Mouse (Mus musculus) heart, postnatal 0 days (tissue): ENCODE results near the gene Gm20458. TPM values are rescaled to one million over a fixed set of nuclear protein-coding genes. Genes with fewer than 3 reads are reported as not detected.

Experiments
- ATAC-seq: fragments of 200-750 bp; cut with Nextera tagmentation; 2 replicates; pipeline ENCODE4 v1.8.0; 2017; ENCODE audit warnings: low read depth, moderate number of reproducible peaks, moderate library complexity; ENCODE audit not compliant: insufficient read depth
- DNase-seq: peaks from one replicate; pipeline ENCODE4 v3.0.0-alpha.2; 2016; ENCODE audit warnings: low spot score
- H3K27ac ChIP-seq: fragments of 300-500 bp; sonication (generic); 2 replicates; pipeline ENCODE4 v1.5.1; 2014; ENCODE audit warnings: low read depth, mild to moderate bottlenecking
- H3K27me3 ChIP-seq: fragments of 300-500 bp; sonication (generic); 2 replicates; pipeline ENCODE4 v1.6.1; 2014; ENCODE audit warnings: low read length, mixed read lengths; ENCODE audit not compliant: control insufficient read depth, insufficient read depth
- H3K36me3 ChIP-seq: fragments of 300-500 bp; sonication (generic); replicated peaks from 2 replicates; pipeline ENCODE4 v1.6.1; 2014; ENCODE audit warnings: low read length, mixed read lengths; ENCODE audit not compliant: control insufficient read depth, insufficient read depth
- H3K4me1 ChIP-seq: fragments of 300-500 bp; sonication (generic); 2 replicates; pipeline ENCODE4 v1.6.1; 2014; ENCODE audit warnings: antibody characterized with exemption; ENCODE audit not compliant: control insufficient read depth, insufficient read depth
- H3K4me2 ChIP-seq: fragments of 300-500 bp; sonication (generic); 2 replicates; pipeline ENCODE4 v1.6.1; 2014; ENCODE audit warnings: low read depth, mild to moderate bottlenecking, low read length, moderate library complexity
- H3K4me3 ChIP-seq: fragments of 300-500 bp; sonication (generic); 2 replicates; pipeline ENCODE4 v1.5.1; 2014; ENCODE audit warnings: low read depth, low read length
- H3K9ac ChIP-seq: fragments of 300-500 bp; sonication (generic); replicated peaks from 2 replicates; pipeline ENCODE4 v1.6.1; 2014; ENCODE audit warnings: low read depth, low read length, mixed read lengths
- H3K9me3 ChIP-seq: fragments of 300-500 bp; sonication (generic); replicated peaks from 2 replicates; pipeline ENCODE4 v1.6.1; 2016; ENCODE audit warnings: low read length; ENCODE audit not compliant: control insufficient read depth
- CTCF ChIP-seq: IDR thresholded peaks from 2 replicates; pipeline ENCODE4 v1.5.1; 2016; ENCODE audit warnings: antibody characterized with exemption, control low read depth, low read depth
- EP300 ChIP-seq: IDR thresholded peaks from 2 replicates; pipeline ENCODE4 v1.6.1; 2016; ENCODE audit warnings: antibody characterized with exemption, low read depth
- WGBS: fragments of 180-500 bp; shearing (Covaris S2); extraction: QIAGEN DNeasy Blood & Tissue Kit; methylation state at CpG from one replicate; pipeline ENCODE4 v1.1.7; 2014; 5-methylcytosine and 5-hydroxymethylcytosine counted together
- polyA plus RNA-seq: library from polyadenylated mRNA; unstranded; fragments of >200 nt; fragmentation: Nextera tagmentation; extraction: Ambion mirVana; gene quantifications from 2 replicates; pipeline ENCODE4 v1.2.1, GENCODE M21; 2015
- total RNA-seq: library from RNA; depleted of rRNA; stranded (reverse); fragments of >200 nt; gene quantifications from 2 replicates; pipeline ENCODE4 v1.2.3, GENCODE M21; 2014; ENCODE audit warnings: low replicate concordance

Gene Gm20458
- total and polyA plus RNA-seq, 2 experiments from 2014 or later, result 15.5 to 34.3 TPM

DNA sequence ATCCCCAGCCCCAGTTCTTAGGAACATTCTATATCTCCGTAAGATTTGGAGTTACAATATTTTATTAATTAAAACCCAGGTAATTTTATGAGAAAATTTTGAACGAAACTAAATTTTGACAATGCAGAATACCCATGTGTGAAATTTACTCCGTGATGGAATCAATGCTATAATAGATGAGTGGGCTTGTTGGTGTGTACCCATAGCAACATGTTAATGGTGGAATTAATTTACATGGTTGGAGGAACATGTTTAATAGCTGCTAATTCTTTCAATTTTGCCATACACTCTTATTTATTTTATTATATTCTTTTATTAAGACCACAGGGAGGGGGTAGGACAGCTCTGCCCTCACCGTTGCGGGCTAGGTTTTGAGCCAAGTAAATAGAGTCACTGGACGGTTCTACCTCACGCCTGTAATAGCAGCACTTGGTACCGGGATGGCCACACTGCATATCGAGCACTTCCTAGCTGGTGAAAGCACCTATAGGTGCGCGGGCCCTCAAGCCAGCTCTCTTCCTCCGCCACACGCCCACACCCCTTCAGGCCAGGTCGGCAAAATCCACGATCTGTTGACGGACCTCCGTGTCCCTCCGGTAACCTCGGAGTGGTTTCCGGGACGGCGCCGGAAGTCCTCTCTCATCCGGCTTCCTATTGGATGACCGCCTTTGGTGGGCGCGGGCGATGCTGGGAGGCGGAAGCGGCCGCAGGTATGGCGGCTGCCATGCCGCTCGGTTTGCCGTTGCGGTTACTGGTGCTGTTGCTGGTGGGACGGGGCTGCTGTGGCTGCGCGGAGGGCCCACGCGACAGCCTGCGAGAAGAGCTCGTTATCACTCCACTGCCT lies 36.3 kb downstream of the Gm20458 start, which contains the start of gene Pigt:
TSS of gene Pigt (plus strand) at position 674 of the 844 bp plus-strand sequence.
- no peak for TF ChIP-seq CTCF
- peak; percentile 58; the same call in 1 of the 2 replicates for TF ChIP-seq EP300
- Histone ChIP-seq H3K27me3 (no peaks in the 10 kb centered on the region), H3K9me3 (no peaks in the 10 kb centered on the region), H3K36me3 (peaks cover 21% of the 10 kb centered on the region), H3K9ac (peak within 1 kb of the TSS; percentile 61), H3K4me1 (peaks cover 12% of the 10 kb centered on the region), H3K4me2 (peak within 1 kb of the TSS; percentile 88), H3K4me3 (peak within 1 kb of the TSS; percentile 79), H3K27ac (peak within 1 kb of the TSS; percentile 51)
- ATAC-seq, result peak; percentile 94
- peak; percentile 81 for DNase-seq
- WGBS, result 4% methylated on average over 43 of the region's 43 CpGs

DNA sequence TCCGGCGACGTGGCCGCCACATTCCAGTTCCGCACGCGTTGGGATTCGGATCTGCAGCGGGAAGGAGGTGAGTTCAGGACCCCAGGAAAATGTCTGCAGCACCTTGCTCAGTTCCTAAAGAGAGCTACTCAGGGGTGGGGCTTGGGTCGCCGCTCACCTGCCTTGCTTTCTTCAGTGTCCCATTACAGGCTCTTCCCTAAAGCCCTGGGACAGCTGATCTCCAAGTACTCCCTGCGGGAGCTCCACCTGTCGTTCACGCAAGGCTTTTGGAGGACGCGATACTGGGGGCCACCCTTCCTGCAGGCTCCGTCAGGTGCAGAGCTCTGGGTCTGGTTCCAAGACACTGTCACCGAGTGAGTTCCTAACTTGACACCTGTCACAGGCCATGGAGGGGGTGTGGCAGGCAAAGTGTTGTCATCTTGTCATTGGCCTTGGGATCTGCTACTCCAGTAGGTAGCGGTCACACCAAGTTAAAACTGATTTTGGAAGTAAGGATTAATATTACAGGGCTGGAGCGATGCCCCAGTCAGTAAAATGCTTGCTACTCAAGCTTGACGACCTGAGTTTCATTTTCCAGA lies 37.0 kb downstream of the Gm20458 start:
- Histone ChIP-seq H3K36me3 (peaks cover 27% of the 10 kb centered on the region), H3K27ac (peak overlapping the region; percentile 51; the same call in 1 of the 2 replicates), H3K9me3 (no peaks in the 10 kb centered on the region), H3K4me1 (peaks cover 12% of the 10 kb centered on the region), H3K9ac (peak overlapping the region; percentile 61), H3K4me3 (peak overlapping the region; percentile 79), H3K4me2 (peak overlapping the region; percentile 88), H3K27me3 (no peaks in the 10 kb centered on the region)
- no peak for DNase-seq
- WGBS, result 5% methylated on average over 21 of the region's 21 CpGs
- ATAC-seq, result peak; percentile 3; the same call in 1 of the 2 replicates
- TF ChIP-seq CTCF, result no peak
- TF ChIP-seq EP300, result no peak

DNA sequence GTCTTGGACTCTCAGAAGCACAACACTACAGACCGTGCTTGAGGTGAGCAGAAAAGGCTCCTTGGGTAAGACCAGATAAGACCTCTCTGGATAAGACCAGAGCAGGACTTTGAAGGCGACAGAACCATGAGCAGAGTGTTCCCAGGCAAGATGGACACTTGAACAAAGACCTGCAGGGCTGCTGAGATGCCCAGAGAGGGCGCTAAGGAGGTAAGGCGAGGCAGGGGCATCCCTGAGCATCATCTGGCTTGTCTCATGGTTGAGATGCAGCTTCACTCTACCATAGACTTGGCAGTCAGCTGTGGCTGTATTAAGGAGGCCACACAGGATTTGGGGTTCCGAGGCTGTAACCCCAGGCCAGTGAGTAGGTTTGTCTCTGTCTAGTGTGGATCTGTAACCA lies 38.5 kb downstream of the Gm20458 start:
- no peak for TF ChIP-seq CTCF
- no peak for TF ChIP-seq EP300
- peaks cover 40% of the 10 kb centered on the region for H3K36me3 ChIP-seq
- H3K27ac ChIP-seq, result no peak overlapping the region
- no peak for DNase-seq
- 62% methylated on average over 5 of the region's 5 CpGs for WGBS
- ATAC-seq, result no peak
- H3K9me3 ChIP-seq, result 0 out of 2 replicates have a peak, but pooled peaks cover 1% of the 10 kb centered on the region
- H3K9ac ChIP-seq, result no peak overlapping the region
- H3K27me3 ChIP-seq, result no peaks in the 10 kb centered on the region
- peaks cover 12% of the 10 kb centered on the region for H3K4me1 ChIP-seq
- H3K4me3 ChIP-seq, result no peak overlapping the region
- H3K4me2 ChIP-seq, result no peak overlapping the region

DNA sequence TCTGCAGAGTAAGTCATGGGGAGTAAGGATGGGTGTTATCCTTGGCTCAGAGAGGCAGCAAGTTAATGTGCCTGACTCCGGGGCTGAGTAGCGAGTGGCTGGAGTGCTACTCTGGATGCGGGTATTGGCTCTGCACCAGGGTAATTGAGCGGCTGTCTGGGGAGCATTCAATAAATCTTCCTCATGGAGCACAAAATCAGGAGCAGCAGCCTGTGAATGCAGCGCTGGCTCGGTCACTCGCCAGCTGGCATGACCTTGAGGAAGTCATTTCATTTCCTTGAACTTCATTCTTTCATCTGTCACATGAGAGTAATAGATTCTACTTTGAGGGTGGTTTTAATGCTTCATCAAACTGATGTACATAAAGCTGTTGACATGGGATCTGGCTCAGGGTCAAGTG lies 39.7 kb downstream of the Gm20458 start:
- Histone ChIP-seq H3K27ac (no peak overlapping the region), H3K4me3 (no peak overlapping the region), H3K4me1 (peaks cover 12% of the 10 kb centered on the region), H3K4me2 (no peak overlapping the region), H3K36me3 (peaks cover 52% of the 10 kb centered on the region), H3K9me3 (0 out of 2 replicates have a peak, but pooled peaks cover 7% of the 10 kb centered on the region), H3K27me3 (no peaks in the 10 kb centered on the region), H3K9ac (no peak overlapping the region)
- DNase-seq (no peak), ATAC-seq (no peak)
- TF ChIP-seq EP300 (no peak), CTCF (no peak)
- WGBS, result 87% methylated on average over 7 of the region's 7 CpGs

DNA sequence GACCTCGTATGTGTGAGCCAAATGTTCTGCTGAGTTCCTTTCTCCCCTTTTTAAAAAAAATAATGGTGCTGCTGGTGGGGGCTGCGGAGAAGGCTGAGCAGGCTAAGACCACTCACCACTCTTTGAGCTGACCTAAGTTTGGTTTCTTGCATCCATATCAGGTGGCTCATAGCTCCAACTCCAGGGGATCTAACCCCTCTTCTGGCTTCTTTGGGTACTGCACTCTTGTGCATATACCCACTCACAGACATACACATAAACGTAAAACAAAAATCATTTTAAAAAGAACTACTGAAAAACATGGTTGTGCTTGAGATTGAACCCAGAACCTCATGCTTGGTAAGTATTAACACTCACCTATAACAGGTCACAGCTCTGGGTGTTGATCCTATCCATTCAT lies 44.2 kb downstream of the Gm20458 start:
- ATAC-seq, result no peak
- WGBS, result 94% methylated on average over 3 of the region's 3 CpGs
- H3K9me3 ChIP-seq, result 0 out of 2 replicates have a peak, but pooled peaks cover 7% of the 10 kb centered on the region
- no peak overlapping the region for H3K27ac ChIP-seq
- peaks cover 65% of the 10 kb centered on the region for H3K36me3 ChIP-seq
- TF ChIP-seq EP300 (no peak), CTCF (no peak)
- H3K4me3 ChIP-seq, result no peak overlapping the region
- H3K4me2 ChIP-seq, result no peak overlapping the region
- H3K27me3 ChIP-seq, result no peaks in the 10 kb centered on the region
- no peak for DNase-seq
- no peak overlapping the region for H3K9ac ChIP-seq
- no peaks in the 10 kb centered on the region for H3K4me1 ChIP-seq
